Mouse (Mus musculus): ENCODE results near the gene Npb. TPM values are rescaled to one million over a fixed set of nuclear protein-coding genes. Genes with fewer than 3 reads are reported as not detected.
A peak's percentile ranks its signal among the peaks of the same experiment; 100 is the strongest.

Gene Npb
- polyA plus RNA-seq, 1 experiment = 3.8 TPM

- 86% methylated on average over 5 of the region's 5 CpGs for WGBS
- Histone ChIP-seq H3K4me1 (ENCODE audit: control insufficient read depth, insufficient read depth, low read length) (peaks cover 5% of the 10 kb centered on the region; the same call in 1 of the 2 replicates), H3K4me3 (replicated peaks; ENCODE audit: control insufficient read depth, low read depth, low read length) (no peak overlapping the region), H3K27ac (ENCODE audit: control insufficient read depth, insufficient read depth, low read depth, low read length, poor library complexity) (no peak overlapping the region)
- TF ChIP-seq CTCF (IDR thresholded peaks at IDR 0.05; ENCODE audit: control insufficient read depth, insufficient read depth, low read length) (no peak), POLR2A (IDR thresholded peaks at IDR 0.05; ENCODE audit: borderline replicate concordance, control insufficient read depth, low read depth, low read length) (no peak)
Observed at GRCm38 (mm10) chr11:120634810-120635209, 26.5 kb downstream of the Npb start.

GRCm38 (mm10) chr11:120641255-120641654 is 33.0 kb downstream of the Npb start:
- TF ChIP-seq POLR2A (IDR thresholded peaks at IDR 0.05; ENCODE audit: borderline replicate concordance, control insufficient read depth, low read depth, low read length) = no peak
- TF ChIP-seq CTCF (IDR thresholded peaks at IDR 0.05; ENCODE audit: control insufficient read depth, insufficient read depth, low read length) = no peak
- H3K4me3 ChIP-seq (replicated peaks; ENCODE audit: control insufficient read depth, low read depth, low read length) = no peak overlapping the region
- WGBS = 83% methylated on average over 9 of the region's 9 CpGs
- peaks cover 3% of the 10 kb centered on the region; the same call in 1 of the 2 replicates for H3K4me1 ChIP-seq (ENCODE audit: control insufficient read depth, insufficient read depth, low read length)
- no peak overlapping the region for H3K27ac ChIP-seq (ENCODE audit: control insufficient read depth, insufficient read depth, low read depth, low read length, poor library complexity)

GRCm38 (mm10) chr11:120641869-120642268 is 33.6 kb downstream of the Npb start:
- H3K4me1 ChIP-seq (ENCODE audit: control insufficient read depth, insufficient read depth, low read length) = peaks cover 3% of the 10 kb centered on the region; the same call in 1 of the 2 replicates
- no peak overlapping the region for H3K27ac ChIP-seq (ENCODE audit: control insufficient read depth, insufficient read depth, low read depth, low read length, poor library complexity)
- WGBS = 73% methylated on average over 8 of the region's 8 CpGs
- H3K4me3 ChIP-seq (replicated peaks; ENCODE audit: control insufficient read depth, low read depth, low read length) = no peak overlapping the region
- TF ChIP-seq POLR2A (IDR thresholded peaks at IDR 0.05; ENCODE audit: borderline replicate concordance, control insufficient read depth, low read depth, low read length) (no peak), CTCF (IDR thresholded peaks at IDR 0.05; ENCODE audit: control insufficient read depth, insufficient read depth, low read length) (no peak)

GRCm38 (mm10) chr11:120642939-120643600 is 34.8 kb downstream of the Npb start:
- H3K4me1 ChIP-seq (ENCODE audit: control insufficient read depth, insufficient read depth, low read length) = peaks cover 3% of the 10 kb centered on the region; the same call in 1 of the 2 replicates
- peak overlapping the region; percentile 50 for H3K4me3 ChIP-seq (replicated peaks; ENCODE audit: control insufficient read depth, low read depth, low read length)
- TF ChIP-seq CTCF (IDR thresholded peaks at IDR 0.05; ENCODE audit: control insufficient read depth, insufficient read depth, low read length) = no peak
- TF ChIP-seq POLR2A (IDR thresholded peaks at IDR 0.05; ENCODE audit: borderline replicate concordance, control insufficient read depth, low read depth, low read length) = no peak
- no peak overlapping the region for H3K27ac ChIP-seq (ENCODE audit: control insufficient read depth, insufficient read depth, low read depth, low read length, poor library complexity)
- WGBS = under 1% methylated on average over 18 of the region's 18 CpGs

GRCm38 (mm10) chr11:120643601-120643987 is 35.3 kb downstream of the Npb start, which contains the start of gene Pycr1:
TSS of gene Pycr1 (minus strand) at chr11:120643769.
- Histone ChIP-seq H3K27ac (ENCODE audit: control insufficient read depth, insufficient read depth, low read depth, low read length, poor library complexity) (no peak within 1 kb of the TSS), H3K4me1 (ENCODE audit: control insufficient read depth, insufficient read depth, low read length) (peaks cover 3% of the 10 kb centered on the region; the same call in 1 of the 2 replicates), H3K4me3 (replicated peaks; ENCODE audit: control insufficient read depth, low read depth, low read length) (peak within 1 kb of the TSS; percentile 50)
- WGBS = 0% methylated on average over 15 of the region's 15 CpGs
- peak; percentile 37; the same call in 1 of the 2 replicates for TF ChIP-seq POLR2A (IDR thresholded peaks at IDR 0.05; ENCODE audit: borderline replicate concordance, control insufficient read depth, low read depth, low read length)
- no peak for TF ChIP-seq CTCF (IDR thresholded peaks at IDR 0.05; ENCODE audit: control insufficient read depth, insufficient read depth, low read length)

GRCm38 (mm10) chr11:120647047-120647830 is 39.0 kb downstream of the Npb start:
- H3K27ac ChIP-seq (ENCODE audit: control insufficient read depth, insufficient read depth, low read depth, low read length, poor library complexity) = peak overlapping the region; percentile 49

GRCm38 (mm10) chr11:120648001-120648476 is 39.8 kb downstream of the Npb start, which contains the start of gene Myadml2:
TSS of gene Myadml2 (minus strand) at chr11:120648158.
- 8% methylated on average over 13 of the region's 13 CpGs for WGBS
- H3K4me1 ChIP-seq (ENCODE audit: control insufficient read depth, insufficient read depth, low read length) = peaks cover under 1% of the 10 kb centered on the region; the same call in 1 of the 2 replicates
- H3K4me3 ChIP-seq (replicated peaks; ENCODE audit: control insufficient read depth, low read depth, low read length) = peak within 1 kb of the TSS; percentile 38
- peak within 1 kb of the TSS; percentile 77 for H3K27ac ChIP-seq (ENCODE audit: control insufficient read depth, insufficient read depth, low read depth, low read length, poor library complexity)
- no peak for TF ChIP-seq POLR2A (IDR thresholded peaks at IDR 0.05; ENCODE audit: borderline replicate concordance, control insufficient read depth, low read depth, low read length)

More at GRCm38 (mm10) chr11:120647047-120647830, 39.0 kb downstream of the Npb start:
- H3K4me1 ChIP-seq (ENCODE audit: control insufficient read depth, insufficient read depth, low read length) = peaks cover 3% of the 10 kb centered on the region; the same call in 1 of the 2 replicates
- WGBS = 85% methylated on average over 35 of the region's 35 CpGs
- H3K4me3 ChIP-seq (replicated peaks; ENCODE audit: control insufficient read depth, low read depth, low read length) = no peak overlapping the region
- TF ChIP-seq CTCF (IDR thresholded peaks at IDR 0.05; ENCODE audit: control insufficient read depth, insufficient read depth, low read length) = no peak
- TF ChIP-seq POLR2A (IDR thresholded peaks at IDR 0.05; ENCODE audit: borderline replicate concordance, control insufficient read depth, low read depth, low read length) = no peak

DNA sequence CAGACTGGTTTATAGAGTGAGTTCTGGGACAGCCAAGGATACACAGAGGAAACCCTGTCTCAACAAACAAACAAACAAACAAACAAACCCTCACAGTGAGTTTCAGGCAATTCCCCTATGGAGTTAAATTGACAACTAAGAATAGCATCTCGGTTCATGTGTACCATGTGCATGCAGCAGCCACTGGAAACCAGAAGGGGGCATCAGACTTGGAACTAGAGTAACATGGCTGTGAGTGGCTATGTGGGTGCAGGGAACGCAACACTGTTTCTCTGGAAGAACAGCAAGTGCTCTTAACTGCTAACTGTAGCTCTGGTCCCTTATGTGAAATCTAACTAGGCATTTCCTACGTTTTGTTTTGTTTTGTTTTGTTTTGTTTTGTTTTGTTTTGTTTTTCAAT is 43.6 kb downstream of the Npb start:
- Histone ChIP-seq H3K27ac (ENCODE audit: control insufficient read depth, insufficient read depth, low read depth, low read length, poor library complexity) (no peak overlapping the region), H3K4me3 (replicated peaks; ENCODE audit: control insufficient read depth, low read depth, low read length) (no peak overlapping the region), H3K4me1 (ENCODE audit: control insufficient read depth, insufficient read depth, low read length) (no peaks in the 10 kb centered on the region; the same call in 1 of the 2 replicates)
- peak; percentile 32; the same call in 1 of the 2 replicates for TF ChIP-seq CTCF (IDR thresholded peaks at IDR 0.05; ENCODE audit: control insufficient read depth, insufficient read depth, low read length)
- TF ChIP-seq POLR2A (IDR thresholded peaks at IDR 0.05; ENCODE audit: borderline replicate concordance, control insufficient read depth, low read depth, low read length) = no peak
- 77% methylated on average over 3 of the region's 3 CpGs for WGBS
